Comparison of ENCODE assay signal across 10 mouse cellular contexts in the genomic region with DNA sequence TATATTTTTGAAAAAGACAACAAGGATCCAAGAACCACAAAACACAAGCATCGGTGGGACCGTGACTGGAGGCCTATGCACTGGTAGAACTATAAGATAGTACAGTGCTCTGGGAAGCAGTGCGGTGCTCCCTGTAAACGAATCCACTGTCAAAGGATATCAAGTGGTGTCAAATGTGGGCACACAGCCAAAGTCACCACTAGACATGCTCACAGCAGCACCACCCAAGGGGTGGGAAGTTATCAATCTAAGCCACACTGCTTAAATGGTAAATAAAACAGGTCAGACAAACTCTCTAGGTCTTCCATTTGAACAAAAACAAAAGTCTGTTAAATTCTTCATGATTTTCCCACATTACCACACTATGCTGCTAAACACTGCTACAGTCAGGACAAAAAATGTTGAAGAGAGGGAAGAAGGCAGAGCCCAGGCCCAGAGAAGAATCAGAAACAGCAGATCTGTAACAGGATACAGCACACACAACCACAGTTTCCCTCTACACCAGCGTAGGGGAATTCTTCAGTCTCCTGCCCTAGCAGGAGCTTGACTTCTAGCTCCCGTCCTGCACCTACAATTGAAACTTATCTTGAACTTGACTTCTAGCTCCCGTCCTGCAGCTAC. TPM values are rescaled to one million over a fixed set of nuclear protein-coding genes. Genes with fewer than 3 reads are reported as not detected.
DNase-seq lines count a peak whose midpoint lies in the region; ATAC-seq and TF ChIP-seq lines count a peak whose summit lies in the region.
"Had no signal": no experiment of that assay in that cellular context is flagged by ENCODE, and none has a peak within 500 bp of the region (broad histone marks: within the 10 kb centered on the region; RNA-seq: fewer than 3 reads in every experiment).

No protein-coding gene starts in this region.

- H3K9me3 ChIP-seq in heart, embryonic 15.5 days (replicated peaks): no peaks in the 10 kb centered on the region
- no peaks in the 10 kb centered on the region for H3K9me3 ChIP-seq in heart, embryonic 11.5 days (replicated peaks; ENCODE audit: control insufficient read depth, low read length)
- H3K9me3 ChIP-seq in heart, postnatal 0 days (replicated peaks; ENCODE audit: control insufficient read depth, low read length): no peaks in the 10 kb centered on the region
- no peaks in the 10 kb centered on the region for H3K9me3 ChIP-seq in lung, embryonic 14.5 days (ENCODE audit: low read depth, low read length)
- no peaks in the 10 kb centered on the region for H3K9me3 ChIP-seq in stomach, embryonic 15.5 days
- H3K9me3 ChIP-seq in midbrain, embryonic 10.5 days (replicated peaks): no peaks in the 10 kb centered on the region

- 37% methylated on average over 7 of the region's 7 CpGs for WGBS in heart, embryonic 15.5 days
- WGBS in heart, embryonic 11.5 days (ENCODE audit: insufficient replicate concordance): 50% methylated on average over 7 of the region's 7 CpGs
- 16% methylated on average over 7 of the region's 7 CpGs for whole genome bisulfite sequencing in heart, postnatal 0 days
- WGBS in lung, embryonic 14.5 days: 61% methylated on average over 7 of the region's 7 CpGs
- 65% methylated on average over 7 of the region's 7 CpGs for WGBS in stomach, embryonic 15.5 days
- WGBS in midbrain, embryonic 10.5 days: 93% methylated on average over 7 of the region's 7 CpGs

- H3K27ac ChIP-seq in heart, embryonic 15.5 days: peak overlapping the region; percentile 44
- H3K27ac ChIP-seq in heart, embryonic 11.5 days (ENCODE audit: low read depth, low read length): no peak overlapping the region
- peak overlapping the region; percentile 23; the same call in 1 of the 2 replicates for H3K27ac ChIP-seq in heart, postnatal 0 days (ENCODE audit: low read depth)
- H3K27ac ChIP-seq in lung, embryonic 14.5 days (ENCODE audit: low read depth): peak overlapping the region; percentile 20; the same call in 1 of the 2 replicates
- H3K27ac ChIP-seq in stomach, embryonic 15.5 days: peak overlapping the region; percentile 59; the same call in 1 of the 2 replicates
- no peak overlapping the region for H3K27ac ChIP-seq in midbrain, embryonic 10.5 days (replicated peaks)
- H3K27ac ChIP-seq: left cerebral cortex, adult 2 months had no signal

- peaks cover 43% of the 10 kb centered on the region for H3K4me1 ChIP-seq in heart, embryonic 15.5 days (replicated peaks)
- peaks cover 23% of the 10 kb centered on the region for H3K4me1 ChIP-seq in heart, embryonic 11.5 days (ENCODE audit: control insufficient read depth, insufficient read depth, low read length)
- peaks cover 31% of the 10 kb centered on the region for H3K4me1 ChIP-seq in heart, postnatal 0 days (ENCODE audit: control insufficient read depth, insufficient read depth)
- H3K4me1 ChIP-seq in lung, embryonic 14.5 days (ENCODE audit: insufficient read depth): peaks cover 9% of the 10 kb centered on the region
- peaks cover 20% of the 10 kb centered on the region for H3K4me1 ChIP-seq in stomach, embryonic 15.5 days
- peaks cover 18% of the 10 kb centered on the region for H3K4me1 ChIP-seq in midbrain, embryonic 10.5 days

- ATAC-seq in heart, embryonic 15.5 days (replicated peaks; ENCODE audit: insufficient number of reproducible peaks, insufficient read depth, low FRiP score, low read depth): peak; percentile 68
- no peak for ATAC-seq in heart, embryonic 11.5 days (replicated peaks; ENCODE audit: insufficient number of reproducible peaks, low FRiP score, low TSS enrichment)
- peak; percentile 54 for ATAC-seq in heart, postnatal 0 days (ENCODE audit: insufficient read depth, low read depth)
- 0 out of 2 replicates have a peak, but pooled peaks have one; percentile 13 for ATAC-seq in lung, embryonic 14.5 days (ENCODE audit: insufficient read depth)
- peak; percentile 84 for ATAC-seq in stomach, embryonic 15.5 days (ENCODE audit: insufficient read depth, low FRiP score, low read depth)
- no peak for ATAC-seq in granulocyte monocyte progenitor cell, adult 5-6 weeks (replicated peaks; ENCODE audit: poor library complexity, severe bottlenecking)

- H3K36me3 ChIP-seq in heart, embryonic 15.5 days: peaks cover 48% of the 10 kb centered on the region
- H3K36me3 ChIP-seq in heart, embryonic 11.5 days (ENCODE audit: control insufficient read depth, insufficient read depth, low read length): peaks cover 15% of the 10 kb centered on the region
- H3K36me3 ChIP-seq in heart, postnatal 0 days (replicated peaks; ENCODE audit: control insufficient read depth, insufficient read depth, low read length): peaks cover 57% of the 10 kb centered on the region
- peaks cover 72% of the 10 kb centered on the region for H3K36me3 ChIP-seq in lung, embryonic 14.5 days (ENCODE audit: insufficient read depth)
- peaks cover 32% of the 10 kb centered on the region for H3K36me3 ChIP-seq in stomach, embryonic 15.5 days
- H3K36me3 ChIP-seq in midbrain, embryonic 10.5 days: peaks cover 72% of the 10 kb centered on the region

- DNase-seq in heart, postnatal 0 days (ENCODE audit: low spot score): peak; percentile 45
- DNase-seq in lung, embryonic 14.5 days: peak; percentile 53
- no peak for DNase-seq in midbrain, embryonic 10.5 days (ENCODE audit: low spot score)
- DNase-seq in embryo, embryonic 10 days (ENCODE audit: low spot score): no peak
- DNase-seq: cerebellum, postnatal 14 days had no signal

- TF ChIP-seq EP300 in heart, postnatal 0 days (IDR thresholded peaks at IDR 0.05; ENCODE audit: low read depth): no peak

- no peaks in the 10 kb centered on the region for H3K27me3 ChIP-seq in heart, embryonic 15.5 days
- H3K27me3 ChIP-seq in heart, embryonic 11.5 days (ENCODE audit: control insufficient read depth, insufficient read depth, low read length): no peaks in the 10 kb centered on the region
- H3K27me3 ChIP-seq in heart, postnatal 0 days (ENCODE audit: control insufficient read depth, insufficient read depth, low read length): no peaks in the 10 kb centered on the region
- H3K27me3 ChIP-seq in lung, embryonic 14.5 days (ENCODE audit: insufficient read depth, low read length): no peaks in the 10 kb centered on the region
- no peaks in the 10 kb centered on the region for H3K27me3 ChIP-seq in stomach, embryonic 15.5 days (replicated peaks)
- H3K27me3 ChIP-seq in midbrain, embryonic 10.5 days (ENCODE audit: low read depth, poor library complexity, severe bottlenecking): no peaks in the 10 kb centered on the region

- no peak overlapping the region for H3K9ac ChIP-seq in heart, embryonic 15.5 days
- no peak overlapping the region for H3K9ac ChIP-seq in heart, embryonic 11.5 days (ENCODE audit: low read depth, low read length)
- H3K9ac ChIP-seq in heart, postnatal 0 days (replicated peaks; ENCODE audit: low read depth, low read length): no peak overlapping the region
- H3K9ac ChIP-seq in lung, embryonic 14.5 days: no peak overlapping the region
- H3K9ac ChIP-seq in stomach, embryonic 15.5 days: no peak overlapping the region

- no peak overlapping the region for H3K4me3 ChIP-seq in heart, embryonic 15.5 days
- no peak overlapping the region for H3K4me3 ChIP-seq in heart, embryonic 11.5 days (ENCODE audit: low read depth, low read length)
- no peak overlapping the region for H3K4me3 ChIP-seq in heart, postnatal 0 days (ENCODE audit: low read depth, low read length)
- no peak overlapping the region for H3K4me3 ChIP-seq in lung, embryonic 14.5 days (ENCODE audit: low read depth, low read length)
- H3K4me3 ChIP-seq in stomach, embryonic 15.5 days (replicated peaks): no peak overlapping the region; the same call in 1 of the 2 replicates
- no peak overlapping the region for H3K4me3 ChIP-seq in midbrain, embryonic 10.5 days
- H3K4me3 ChIP-seq: left cerebral cortex, adult 2 months had no signal

- no peak overlapping the region for H3K4me2 ChIP-seq in heart, embryonic 15.5 days
- no peak overlapping the region for H3K4me2 ChIP-seq in heart, embryonic 11.5 days
- H3K4me2 ChIP-seq in heart, postnatal 0 days (ENCODE audit: low read depth, low read length): 0 out of 2 replicates have a peak overlapping the region, but pooled peaks have one; percentile 6
- no peak overlapping the region for H3K4me2 ChIP-seq in lung, embryonic 14.5 days
- H3K4me2 ChIP-seq in stomach, embryonic 15.5 days: no peak overlapping the region

- no peak for TF ChIP-seq CTCF in heart, postnatal 0 days (IDR thresholded peaks at IDR 0.05; ENCODE audit: low read depth)
- TF ChIP-seq CTCF in lung, embryonic 14.5 days (IDR thresholded peaks at IDR 0.05; ENCODE audit: low read depth): no peak

RNA-seq across cellular contexts. Expression of a gene that starts 5.6 kb away (rescaled TPM):
- 71.7 and 74.2 TPM in 2 replicates for polyA plus RNA-seq in heart, embryonic 15.5 days (2015; fragmentation: Nextera tagmentation; extraction: Ambion mirVana)
- polyA plus RNA-seq in heart, embryonic 11.5 days (2014; fragmentation: Nextera tagmentation; extraction: Ambion mirVana): 60.7 and 73.4 TPM in 2 replicates
- total RNA-seq in heart, postnatal 0 days (2014; rRNA removed; ENCODE audit: low replicate concordance): 136 and 190 TPM in 2 replicates
- 60.9 and 70.1 TPM in 2 replicates for polyA plus RNA-seq in heart, postnatal 0 days (2015; fragmentation: Nextera tagmentation; extraction: Ambion mirVana)
- polyA plus RNA-seq in lung, embryonic 14.5 days (2014; fragmentation: Nextera tagmentation; extraction: Ambion mirVana): 69.0 and 70.1 TPM in 2 replicates
- 60.7 and 68.7 TPM in 2 replicates for polyA plus RNA-seq in stomach, embryonic 15.5 days (2015; fragmentation: Nextera tagmentation; extraction: Ambion mirVana)
- 78.3 and 80.1 TPM in 2 replicates for polyA plus RNA-seq in midbrain, embryonic 10.5 days (2016; fragmentation: Nextera tagmentation; extraction: Ambion mirVana)
- 40.3 and 49.4 TPM in 2 replicates for total RNA-seq in granulocyte monocyte progenitor cell, adult 5-6 weeks (2014; fragmentation: Nextera tagmentation)
- 32.4 and 37.1 TPM in 2 replicates for total RNA-seq in granulocyte monocyte progenitor cell, adult 5-6 weeks (2017)

Comparison
In these comparisons a context has a peak if more than half of its experiments do, and no peak if none do; other contexts are left out.
1. ATAC-seq: peak in heart, embryonic 15.5 days (single experiment), heart, postnatal 0 days (single experiment), lung, embryonic 14.5 days (single experiment) and stomach, embryonic 15.5 days (single experiment); none in heart, embryonic 11.5 days (single experiment) and granulocyte monocyte progenitor cell, adult 5-6 weeks (single experiment).
2. H3K27ac ChIP-seq: peak in heart, embryonic 15.5 days (single experiment), heart, postnatal 0 days (single experiment), lung, embryonic 14.5 days (single experiment) and stomach, embryonic 15.5 days (single experiment); none in heart, embryonic 11.5 days (single experiment) and midbrain, embryonic 10.5 days (single experiment).
3. DNase-seq: peak in heart, postnatal 0 days (single experiment) and lung, embryonic 14.5 days (single experiment); none in midbrain, embryonic 10.5 days (single experiment) and embryo, embryonic 10 days (single experiment).